Comparison of ENCODE assay signal across 8 mouse cellular contexts in the genomic region with DNA sequence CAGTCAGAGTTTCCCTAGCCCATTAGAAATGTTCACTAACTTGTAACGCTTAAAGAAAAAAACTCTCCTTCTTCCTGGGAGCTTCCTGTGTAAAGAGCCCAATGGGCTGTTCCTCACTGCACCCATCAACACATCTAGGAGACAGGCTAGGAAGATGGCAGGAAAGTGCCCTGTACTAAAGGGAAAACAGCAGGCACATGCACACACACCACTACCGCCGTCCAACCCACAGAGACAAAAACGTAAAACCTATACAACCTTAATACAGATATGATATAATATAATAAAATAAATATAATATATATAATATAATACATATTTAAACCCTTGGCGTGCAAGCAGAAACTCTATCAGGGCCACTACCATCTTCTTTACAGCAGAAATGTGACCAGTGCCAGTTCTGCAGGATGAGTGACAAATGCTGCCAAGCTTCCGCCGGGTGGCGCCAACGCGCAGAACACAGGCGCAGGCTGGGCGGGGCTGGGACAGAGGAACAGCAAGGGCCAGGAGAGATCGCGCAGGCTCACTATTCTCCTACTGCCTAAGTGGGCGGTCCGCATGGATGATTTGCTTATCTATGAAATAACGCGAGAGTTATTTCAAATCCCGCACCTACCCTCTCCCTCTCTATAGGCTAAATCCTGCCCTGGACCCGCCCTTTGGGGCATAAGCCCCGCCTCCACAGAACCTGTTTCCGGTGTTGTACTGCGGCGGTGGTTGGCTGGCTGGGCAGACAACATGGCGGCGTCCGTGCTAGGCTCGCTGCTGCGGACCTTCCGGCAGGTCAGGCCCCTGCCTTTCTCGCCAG. TPM values are rescaled to one million over a fixed set of nuclear protein-coding genes. Genes with fewer than 3 reads are reported as not detected.
DNase-seq lines count a peak whose midpoint lies in the region; ATAC-seq and TF ChIP-seq lines count a peak whose summit lies in the region.

Gene Mrps14 (plus strand): TSS at position 687 of the 808 bp plus-strand sequence.

- peak in 1 of 2 experiments; percentile 89; a peak in 2 of 4 replicates for TF ChIP-seq CTCF in CH12.LX (conservative IDR thresholded peaks at IDR 0.05 in 1 of 2, IDR thresholded peaks at IDR 0.05 in 1 of 2; ENCODE audit: low read depth in 2 of 2, low read length in 2 of 2)

- H3K4me2 ChIP-seq in CH12.LX (ENCODE audit: insufficient read depth, low read depth, poor library complexity, severe bottlenecking) = peak within 1 kb of the TSS; percentile 87
- H3K4me2 ChIP-seq in forebrain, embryonic 11.5 days (ENCODE audit: low read depth, low read length, severe bottlenecking) = peak within 1 kb of the TSS; percentile 75
- peak within 1 kb of the TSS; percentile 97 for H3K4me2 ChIP-seq in heart, embryonic 16.5 days (ENCODE audit: low read depth, low read length)
- peak within 1 kb of the TSS; percentile 85 for H3K4me2 ChIP-seq in liver, embryonic 15.5 days
- H3K4me2 ChIP-seq in neural tube, embryonic 12.5 days (replicated peaks) = peak within 1 kb of the TSS; percentile 79

- H3K9me3 ChIP-seq in CH12.LX (replicated peaks; ENCODE audit: low read length) = no peaks in the 10 kb centered on the region
- H3K9me3 ChIP-seq in forebrain, embryonic 11.5 days (ENCODE audit: control insufficient read depth, low read length) = no peaks in the 10 kb centered on the region
- no peaks in the 10 kb centered on the region for H3K9me3 ChIP-seq in heart, embryonic 16.5 days (replicated peaks; ENCODE audit: control insufficient read depth, low read length)
- H3K9me3 ChIP-seq in liver, embryonic 15.5 days (replicated peaks) = no peaks in the 10 kb centered on the region
- H3K9me3 ChIP-seq in neural tube, embryonic 12.5 days = no peaks in the 10 kb centered on the region

- peaks cover 4 to 15% of the 10 kb centered on the region in 2 experiments for H3K4me1 ChIP-seq in CH12.LX (ENCODE audit: control insufficient read depth in 1 of 2, insufficient read depth in 2 of 2)
- H3K4me1 ChIP-seq in forebrain, embryonic 11.5 days (replicated peaks; ENCODE audit: control insufficient read depth, insufficient read depth, low read length) = no peaks in the 10 kb centered on the region; the same call in 1 of the 2 replicates
- H3K4me1 ChIP-seq in heart, embryonic 16.5 days (ENCODE audit: control insufficient read depth, insufficient read depth, low read length) = peaks cover 7% of the 10 kb centered on the region
- H3K4me1 ChIP-seq in liver, embryonic 15.5 days (replicated peaks) = peaks cover 19% of the 10 kb centered on the region
- H3K4me1 ChIP-seq in neural tube, embryonic 12.5 days = peaks cover 4% of the 10 kb centered on the region

- H3K4me3 ChIP-seq in CH12.LX (replicated peaks in 1 of 3; ENCODE audit: low read depth in 2 of 3, low read length in 2 of 3, poor library complexity in 1 of 3) = peak within 1 kb of the TSS; percentile 76 to 95 (median 93)
- H3K4me3 ChIP-seq in forebrain, embryonic 11.5 days (ENCODE audit: low read depth, low read length) = peak within 1 kb of the TSS; percentile 83
- H3K4me3 ChIP-seq in heart, embryonic 16.5 days (ENCODE audit: low read length) = peak within 1 kb of the TSS; percentile 93
- H3K4me3 ChIP-seq in liver, embryonic 15.5 days (replicated peaks) = peak within 1 kb of the TSS; percentile 75
- H3K4me3 ChIP-seq in neural tube, embryonic 12.5 days = peak within 1 kb of the TSS; percentile 77

- WGBS in forebrain, embryonic 11.5 days = 8% methylated on average over 31 of the region's 31 CpGs
- 5% methylated on average over 31 of the region's 31 CpGs for WGBS in heart, embryonic 16.5 days
- WGBS in liver, embryonic 15.5 days (ENCODE audit: insufficient replicate concordance) = 8% methylated on average over 31 of the region's 31 CpGs
- 7% methylated on average over 31 of the region's 31 CpGs for whole genome bisulfite sequencing in neural tube, embryonic 12.5 days

- dilution Hi-C loops in CH12.LX (cut with MboI; ENCODE audit: extremely low pct_ligation_motif_present, extremely low pct_unique_long_range_greater_than_20kb, low sequenced_read_pairs) = no loop called here

- H3K27ac ChIP-seq in CH12.LX (ENCODE audit: insufficient read depth, low read depth) = peak within 1 kb of the TSS; percentile 66
- peak within 1 kb of the TSS; percentile 31; the same call in 1 of the 2 replicates for H3K27ac ChIP-seq in forebrain, embryonic 11.5 days (ENCODE audit: low read depth, low read length)
- H3K27ac ChIP-seq in heart, embryonic 16.5 days (ENCODE audit: low read length) = peak within 1 kb of the TSS; percentile 90
- H3K27ac ChIP-seq in liver, embryonic 15.5 days (replicated peaks) = peak within 1 kb of the TSS; percentile 56
- H3K27ac ChIP-seq in neural tube, embryonic 12.5 days = no peak within 1 kb of the TSS

- peaks cover 21% of the 10 kb centered on the region for H3K79me2 ChIP-seq in CH12.LX (replicated peaks; ENCODE audit: control insufficient read depth, extremely low read depth, insufficient read depth, poor library complexity, severe bottlenecking)

- H3K27me3 ChIP-seq in CH12.LX (replicated peaks) = no peaks in the 10 kb centered on the region
- H3K27me3 ChIP-seq in forebrain, embryonic 11.5 days (ENCODE audit: control insufficient read depth, insufficient read depth, low read length) = no peaks in the 10 kb centered on the region
- no peaks in the 10 kb centered on the region for H3K27me3 ChIP-seq in heart, embryonic 16.5 days (ENCODE audit: control insufficient read depth, insufficient read depth, low read length)
- H3K27me3 ChIP-seq in liver, embryonic 15.5 days = no peaks in the 10 kb centered on the region
- no peaks in the 10 kb centered on the region for H3K27me3 ChIP-seq in neural tube, embryonic 12.5 days (replicated peaks)

- in situ Hi-C loops in CH12.LX (cut with MboI; ENCODE audit: low pct_ligation_motif_present, low pct_unique_long_range_greater_than_20kb, low sequenced_read_pairs) = loop anchor here (25.0 kb wide), 1 partner anchor 307 kb away; no protein-coding TSS in a partner anchor

- peak; percentile 78 for TF ChIP-seq RAD21 in CH12.LX (IDR thresholded peaks at IDR 0.05; ENCODE audit: low read depth, low read length)

- H3K36me3 ChIP-seq in CH12.LX (replicated peaks in 1 of 2; ENCODE audit: control insufficient read depth in 1 of 2, insufficient read depth in 1 of 2, low read length in 1 of 2) = peaks cover 17 to 30% of the 10 kb centered on the region in 2 experiments
- H3K36me3 ChIP-seq in forebrain, embryonic 11.5 days (ENCODE audit: control insufficient read depth, insufficient read depth, low read length) = no peaks in the 10 kb centered on the region; the same call in 1 of the 2 replicates
- H3K36me3 ChIP-seq in heart, embryonic 16.5 days (ENCODE audit: control insufficient read depth, insufficient read depth) = peaks cover 12% of the 10 kb centered on the region
- peaks cover 22% of the 10 kb centered on the region for H3K36me3 ChIP-seq in liver, embryonic 15.5 days (replicated peaks)
- H3K36me3 ChIP-seq in neural tube, embryonic 12.5 days = peaks cover 14% of the 10 kb centered on the region

- ATAC-seq in forebrain, embryonic 11.5 days (replicated peaks; ENCODE audit: low FRiP score) = peak; percentile 99
- peak; percentile 99 for ATAC-seq in heart, embryonic 16.5 days (replicated peaks; ENCODE audit: extremely low read depth, insufficient read depth, low FRiP score)
- ATAC-seq in liver, embryonic 15.5 days (ENCODE audit: insufficient read depth) = peak; percentile 99
- ATAC-seq in neural tube, embryonic 12.5 days (ENCODE audit: low FRiP score, low read depth) = peak; percentile 100

- peak within 1 kb of the TSS; percentile 97 for H3K9ac ChIP-seq in CH12.LX (ENCODE audit: insufficient read depth, low read depth)
- peak within 1 kb of the TSS; percentile 85 for H3K9ac ChIP-seq in forebrain, embryonic 11.5 days (ENCODE audit: low read length)
- H3K9ac ChIP-seq in heart, embryonic 16.5 days (ENCODE audit: low read length) = peak within 1 kb of the TSS; percentile 95
- peak within 1 kb of the TSS; percentile 57 for H3K9ac ChIP-seq in liver, embryonic 15.5 days
- peak within 1 kb of the TSS; percentile 80 for H3K9ac ChIP-seq in neural tube, embryonic 12.5 days

- peak; percentile 87 for TF ChIP-seq POLR2A in CH12.LX (IDR thresholded peaks at IDR 0.05; ENCODE audit: low read depth, low read length)

- peak; percentile 100 for DNase-seq in CH12.LX (ENCODE audit: extremely low read depth)
- DNase-seq in c-Kit-positive CD71-positive TER-119-negative erythroid progenitor cells, embryonic 14.5 days (ENCODE audit: low read depth) = peak; percentile 99
- peak; percentile 98 for DNase-seq in forebrain, embryonic 11.5 days (ENCODE audit: low spot score)
- peak; percentile 99 for DNase-seq in kidney, postnatal 36 days
- DNase-seq in telencephalon, adult 2 months (ENCODE audit: low read depth, low spot score) = peak; percentile 100

- no peak for TF ChIP-seq EP300 in CH12.LX (IDR thresholded peaks at IDR 0.05; ENCODE audit: low read length)

TF ChIP-seq in CH12.LX, 34 proteins besides CTCF, POLR2A, EP300 and RAD21 (continues in another document):
- TF ChIP-seq IRF4 (IDR thresholded peaks at IDR 0.05; ENCODE audit: low read depth, low read length) (peak; percentile 53), USF1 (IDR thresholded peaks at IDR 0.05; ENCODE audit: low read depth, low read length) (no peak), MAFK (IDR thresholded peaks at IDR 0.05; ENCODE audit: insufficient replicate concordance, low read length) (no peak), ZKSCAN1 (IDR thresholded peaks at IDR 0.05; ENCODE audit: borderline replicate concordance, low read depth, low read length) (no peak), SIN3A (IDR thresholded peaks at IDR 0.05; ENCODE audit: low read length) (0 out of 2 replicates have a peak, but pooled peaks have one; percentile 6), SMC3 (IDR thresholded peaks at IDR 0.05; ENCODE audit: low read depth, low read length) (peak; percentile 75), ETS1 (conservative IDR thresholded peaks at IDR 0.05; ENCODE audit: low read depth, low read length) (no peak), PAX5 (IDR thresholded peaks at IDR 0.05; ENCODE audit: low read length) (no peak), ZC3H11A (IDR thresholded peaks at IDR 0.05; ENCODE audit: low read depth, low read length) (no peak), JUND (conservative IDR thresholded peaks at IDR 0.05; ENCODE audit: low read depth, low read length) (no peak), POLR2AphosphoS2 (IDR thresholded peaks at IDR 0.05; ENCODE audit: low read depth, low read length) (0 out of 2 replicates have a peak, but pooled peaks have one; percentile 36), RCOR1 (conservative IDR thresholded peaks at IDR 0.05; ENCODE audit: low read depth, low read length) (no peak)

RNA-seq across cellular contexts. Expression of gene Mrps14, which starts in this region (rescaled TPM):
- 103 and 107 TPM in 2 replicates for total RNA-seq in CH12.LX (2012; rRNA removed)
- 142 and 147 TPM in 2 replicates for total RNA-seq in CH12.LX (2014; rRNA removed)
- 103 and 106 TPM in 2 replicates for polyA plus RNA-seq in CH12.LX (2012; ENCODE audit: insufficient read length, low read depth)
- polyA plus RNA-seq in forebrain, embryonic 11.5 days (2014; fragmentation: Nextera tagmentation; extraction: Ambion mirVana) = 225 and 235 TPM in 2 replicates
- polyA plus RNA-seq in heart, embryonic 16.5 days (2015; fragmentation: Nextera tagmentation; extraction: Ambion mirVana) = 201 and 210 TPM in 2 replicates
- 145 and 174 TPM in 2 replicates for polyA plus RNA-seq in liver, embryonic 15.5 days (2015; fragmentation: Nextera tagmentation; extraction: Ambion mirVana)
- 177 and 199 TPM in 2 replicates for polyA plus RNA-seq in neural tube, embryonic 12.5 days (2016; fragmentation: Nextera tagmentation; extraction: Ambion mirVana)
